Mouse (Mus musculus) liver, embryonic 14.5 days (tissue): ENCODE measurements around the gene Slc37a2. TPM values are rescaled to one million over a fixed set of nuclear protein-coding genes. Genes with fewer than 3 reads are reported as not detected.
A peak's percentile ranks its signal among the peaks of the same experiment; 100 is the strongest.

ENCODE experiments used
- ATAC-seq: fragments of 200-750 bp; cut with Nextera tagmentation; 2 replicates; pipeline ENCODE4 v1.8.0; 2017; ENCODE audit warnings: moderate number of reproducible peaks, mild to moderate bottlenecking, moderate library complexity; ENCODE audit not compliant: insufficient read depth
- DNase-seq, 3 experiments: peaks; one replicate each; pipeline ENCODE4 v3.0.0-alpha.2; 2012 to 2013; ENCODE audit warnings: low read depth in 3 of 3, low spot score in 3 of 3
- H3K27ac ChIP-seq: fragments of 300-500 bp; sonication (generic); 2 replicates; pipeline ENCODE4 v1.5.1; 2014; ENCODE audit warnings: moderate library complexity, mild to moderate bottlenecking, control low read depth, inconsistent platforms
- H3K27me3 ChIP-seq: fragments of 300-500 bp; sonication (generic); 2 replicates; pipeline ENCODE4 v1.6.1; 2014; ENCODE audit warnings: mild to moderate bottlenecking, low read length, moderate library complexity; ENCODE audit not compliant: control insufficient read depth, insufficient read depth
- H3K36me3 ChIP-seq: fragments of 300-500 bp; sonication (generic); replicated peaks from 2 replicates; pipeline ENCODE4 v1.6.1; 2014; ENCODE audit warnings: low read depth; ENCODE audit not compliant: control insufficient read depth, insufficient read depth
- H3K4me1 ChIP-seq, 2 experiments: fragments of 200-500 bp in 1 of 2; fragments of 300-500 bp in 1 of 2; sonication (generic) in 1 of 2; replicated peaks; 2 replicates each; pipeline ENCODE4 v1.6.1; 2012 to 2014; ENCODE audit warnings: antibody characterized with exemption in 1 of 2, inconsistent platforms in 1 of 2, low read length in 1 of 2; ENCODE audit not compliant: control insufficient read depth in 2 of 2, insufficient read depth in 2 of 2
- H3K4me2 ChIP-seq: fragments of 300-500 bp; sonication (generic); 2 replicates; pipeline ENCODE4 v1.6.1; 2014; ENCODE audit warnings: low read depth, mild to moderate bottlenecking, control low read depth, moderate library complexity
- H3K4me3 ChIP-seq, 2 experiments: fragments of 200-500 bp in 1 of 2; fragments of 300-500 bp in 1 of 2; sonication (generic) in 1 of 2; 2 replicates each; pipeline ENCODE4 v1.5.1; 2012 to 2014; ENCODE audit warnings: low read depth in 2 of 2, low read length in 2 of 2, mild to moderate bottlenecking in 2 of 2, control low read depth in 1 of 2, inconsistent platforms in 1 of 2, moderate library complexity in 1 of 2; ENCODE audit not compliant: insufficient read depth in 1 of 2
- H3K9ac ChIP-seq: fragments of 300-500 bp; sonication (generic); replicated peaks from 2 replicates; pipeline ENCODE4 v1.6.1; 2014; ENCODE audit warnings: mild to moderate bottlenecking, control low read depth, moderate library complexity
- H3K9me3 ChIP-seq: fragments of 300-500 bp; sonication (generic); 2 replicates; pipeline ENCODE4 v1.6.1; 2016; ENCODE audit warnings: low read length, mixed read lengths; ENCODE audit not compliant: control insufficient read depth
- CTCF ChIP-seq: IDR thresholded peaks from 2 replicates; pipeline ENCODE4 v1.5.1; 2016; ENCODE audit warnings: antibody characterized with exemption, low read depth, control low read depth
- EP300 ChIP-seq: IDR thresholded peaks from 2 replicates; pipeline ENCODE4 v1.6.1; 2016; ENCODE audit warnings: antibody characterized with exemption, low read depth
- WGBS: fragments of 180-500 bp; shearing (Covaris S2); extraction: QIAGEN DNeasy Blood & Tissue Kit; methylation state at CpG from one replicate; pipeline ENCODE4 v1.1.7; 2014; ENCODE audit not compliant: insufficient replicate concordance; 5-methylcytosine and 5-hydroxymethylcytosine counted together
- polyA plus RNA-seq, 2 experiments: library from polyadenylated mRNA; depleted of rRNA in 1 of 2; stranded (reverse) in 1 of 2; unstranded in 1 of 2; fragments of >200 nt; fragmentation: Nextera tagmentation in 1 of 2; extraction: Ambion mirVana in 1 of 2; gene quantifications; 2 replicates each; pipeline versions ENCODE4 v1.2.1 to v1.2.3; 2012 to 2014

Slc37a2 gene
- polyA plus RNA-seq, 2 experiments: 1.0 to 1.2 TPM

GRCm38 (mm10) chr9:37235951-37236737 lies 19.4 kb downstream of the Slc37a2 start:
- Histone ChIP-seq H3K4me1 (no peaks in the 10 kb centered on the region), H3K9ac (no peak overlapping the region), H3K4me3 (no peak overlapping the region), H3K4me2 (no peak overlapping the region), H3K27ac (no peak overlapping the region), H3K9me3 (no peaks in the 10 kb centered on the region), H3K36me3 (no peaks in the 10 kb centered on the region), H3K27me3 (no peaks in the 10 kb centered on the region)
- ATAC-seq (no peak), DNase-seq (no peak)
- WGBS: 38% methylated on average over 4 of the region's 4 CpGs
- TF ChIP-seq CTCF (no peak), EP300 (no peak)

GRCm38 (mm10) chr9:37232201-37233195 lies 23.0 kb downstream of the Slc37a2 start:
- Histone ChIP-seq H3K36me3 (no peaks in the 10 kb centered on the region), H3K27me3 (no peaks in the 10 kb centered on the region), H3K4me1 (no peaks in the 10 kb centered on the region), H3K4me3 (no peak overlapping the region), H3K4me2 (no peak overlapping the region), H3K27ac (no peak overlapping the region), H3K9me3 (no peaks in the 10 kb centered on the region), H3K9ac (no peak overlapping the region)
- no peak for TF ChIP-seq EP300
- no peak for ATAC-seq
- 58% methylated on average over 22 of the region's 22 CpGs for WGBS
- no peak for DNase-seq

GRCm38 (mm10) chr9:37230486-37231195 lies 24.9 kb downstream of the Slc37a2 start:
- Histone ChIP-seq H3K4me2 (no peak overlapping the region), H3K27ac (no peak overlapping the region), H3K4me1 (no peaks in the 10 kb centered on the region), H3K27me3 (no peaks in the 10 kb centered on the region), H3K36me3 (no peaks in the 10 kb centered on the region), H3K9me3 (no peaks in the 10 kb centered on the region), H3K4me3 (no peak overlapping the region), H3K9ac (no peak overlapping the region)
- no peak for TF ChIP-seq CTCF
- TF ChIP-seq EP300: no peak
- DNase-seq (no peak), ATAC-seq (no peak)
- 63% methylated on average over 9 of the region's 9 CpGs for WGBS

- TF ChIP-seq EP300: no peak
- peak; percentile 88 for TF ChIP-seq CTCF
- Histone ChIP-seq H3K27ac (no peak overlapping the region), H3K27me3 (no peaks in the 10 kb centered on the region), H3K4me3 (no peak overlapping the region), H3K36me3 (no peaks in the 10 kb centered on the region), H3K9me3 (no peaks in the 10 kb centered on the region), H3K4me2 (no peak overlapping the region), H3K9ac (no peak overlapping the region), H3K4me1 (no peaks in the 10 kb centered on the region)
- DNase-seq (peak in 1 of 3 experiments; percentile 10), ATAC-seq (peak; percentile 28; the same call in 1 of the 2 replicates)
- 5% methylated on average over 1 of the region's 1 CpGs for WGBS
Observed at GRCm38 (mm10) chr9:37229880-37230325, 25.6 kb downstream of the Slc37a2 start.
